Mouse (Mus musculus): Measurements from ENCODE around the gene Lrriq1. TPM values are rescaled to one million over a fixed set of nuclear protein-coding genes. Genes with fewer than 3 reads are reported as not detected.

Lrriq1 gene
- polyA plus RNA-seq, 1 experiment from 2014 or later: 0.19 TPM

DNA sequence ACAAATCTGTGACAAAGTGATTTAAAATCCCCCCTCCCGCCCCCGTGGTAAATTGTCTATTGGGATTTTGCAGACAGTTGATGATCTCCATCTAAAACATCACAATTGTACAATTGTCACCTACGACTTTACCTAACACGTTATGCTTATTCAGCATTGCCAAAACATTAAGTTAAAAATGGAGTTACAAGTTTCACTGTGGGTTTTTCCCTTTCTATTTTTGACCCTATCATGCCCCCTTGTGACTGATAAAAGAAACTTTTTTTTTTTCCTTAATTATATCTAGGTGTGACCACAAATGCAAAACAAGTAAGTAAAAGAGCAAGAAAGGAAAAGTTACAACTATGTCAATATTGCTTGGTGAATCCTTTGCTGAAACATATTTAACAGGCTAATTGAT lies 93.6 kb downstream of the Lrriq1 start:
- no peak overlapping the region for H3K9ac ChIP-seq (ENCODE audit: low read depth, low read length)
- no peaks in the 10 kb centered on the region for H3K9me3 ChIP-seq (replicated peaks; ENCODE audit: control insufficient read depth, low read length)
- no peak overlapping the region for H3K4me2 ChIP-seq
- H3K4me1 ChIP-seq (ENCODE audit: control insufficient read depth, insufficient read depth, low read length): no peaks in the 10 kb centered on the region
- H3K27ac ChIP-seq (ENCODE audit: low read depth, low read length): no peak overlapping the region
- no peaks in the 10 kb centered on the region for H3K36me3 ChIP-seq (ENCODE audit: control insufficient read depth, insufficient read depth, low read length)
- ATAC-seq (replicated peaks; ENCODE audit: insufficient number of reproducible peaks, low FRiP score, low TSS enrichment): no peak
- whole genome bisulfite sequencing (ENCODE audit: insufficient replicate concordance): 62% methylated on average over 4 of the region's 4 CpGs
- H3K4me3 ChIP-seq (ENCODE audit: low read depth, low read length): no peak overlapping the region
- no peaks in the 10 kb centered on the region for H3K27me3 ChIP-seq (ENCODE audit: control insufficient read depth, insufficient read depth, low read length)

DNA sequence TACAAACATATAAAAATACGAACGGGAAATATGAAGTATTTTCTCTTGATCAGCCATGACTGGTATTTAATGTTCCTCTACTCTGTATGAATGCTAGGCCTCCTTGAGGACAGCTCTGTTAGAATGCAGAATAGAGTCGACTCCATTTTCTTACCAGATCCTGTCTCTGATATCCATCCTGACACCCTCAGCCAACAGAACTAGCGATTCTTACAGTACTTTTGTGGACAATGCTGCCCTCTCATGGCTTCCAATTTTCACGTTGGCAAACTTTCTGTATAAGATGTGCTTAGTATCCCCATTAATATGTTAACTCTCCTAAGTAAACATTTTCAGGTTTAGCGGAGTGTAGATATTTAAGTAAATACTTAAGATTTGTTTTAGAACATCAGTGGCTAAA lies 94.6 kb downstream of the Lrriq1 start:
- ATAC-seq (replicated peaks; ENCODE audit: insufficient number of reproducible peaks, low FRiP score, low TSS enrichment): no peak
- no peak overlapping the region for H3K9ac ChIP-seq (ENCODE audit: low read depth, low read length)
- H3K4me3 ChIP-seq (ENCODE audit: low read depth, low read length): no peak overlapping the region
- no peak overlapping the region for H3K4me2 ChIP-seq
- H3K36me3 ChIP-seq (ENCODE audit: control insufficient read depth, insufficient read depth, low read length): no peaks in the 10 kb centered on the region
- 41% methylated on average over 6 of the region's 6 CpGs for WGBS (ENCODE audit: insufficient replicate concordance)
- H3K9me3 ChIP-seq (replicated peaks; ENCODE audit: control insufficient read depth, low read length): no peaks in the 10 kb centered on the region
- no peaks in the 10 kb centered on the region for H3K27me3 ChIP-seq (ENCODE audit: control insufficient read depth, insufficient read depth, low read length)
- no peaks in the 10 kb centered on the region for H3K4me1 ChIP-seq (ENCODE audit: control insufficient read depth, insufficient read depth, low read length)
- H3K27ac ChIP-seq (ENCODE audit: low read depth, low read length): no peak overlapping the region

DNA sequence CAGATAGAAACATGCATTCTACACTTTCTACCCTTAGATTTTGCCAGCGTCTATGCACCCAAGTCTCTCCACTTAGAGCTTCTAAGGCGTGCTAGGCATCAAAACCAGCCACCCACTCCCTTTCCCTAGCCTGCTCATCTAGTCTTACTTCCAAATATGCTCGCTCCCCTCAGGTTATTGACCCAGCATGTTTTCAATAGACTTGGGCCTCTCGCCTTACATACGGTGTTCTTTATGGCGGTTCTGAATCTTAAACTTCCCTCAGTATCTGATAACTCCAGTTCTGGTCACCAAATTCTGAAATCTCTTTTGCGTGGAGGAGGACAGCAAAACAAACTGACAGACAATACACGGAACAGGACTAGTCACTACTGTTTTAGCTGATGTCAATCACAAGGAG lies 95.5 kb downstream of the Lrriq1 start:
- WGBS (ENCODE audit: insufficient replicate concordance): 72% methylated on average over 8 of the region's 8 CpGs
- Histone ChIP-seq H3K27ac (ENCODE audit: low read depth, low read length) (no peak overlapping the region), H3K4me3 (ENCODE audit: low read depth, low read length) (no peak overlapping the region), H3K9me3 (replicated peaks; ENCODE audit: control insufficient read depth, low read length) (no peaks in the 10 kb centered on the region), H3K9ac (ENCODE audit: low read depth, low read length) (no peak overlapping the region), H3K27me3 (ENCODE audit: control insufficient read depth, insufficient read depth, low read length) (no peaks in the 10 kb centered on the region), H3K4me1 (ENCODE audit: control insufficient read depth, insufficient read depth, low read length) (no peaks in the 10 kb centered on the region), H3K4me2 (no peak overlapping the region), H3K36me3 (ENCODE audit: control insufficient read depth, insufficient read depth, low read length) (no peaks in the 10 kb centered on the region)
- no peak for ATAC-seq (replicated peaks; ENCODE audit: insufficient number of reproducible peaks, low FRiP score, low TSS enrichment)

DNA sequence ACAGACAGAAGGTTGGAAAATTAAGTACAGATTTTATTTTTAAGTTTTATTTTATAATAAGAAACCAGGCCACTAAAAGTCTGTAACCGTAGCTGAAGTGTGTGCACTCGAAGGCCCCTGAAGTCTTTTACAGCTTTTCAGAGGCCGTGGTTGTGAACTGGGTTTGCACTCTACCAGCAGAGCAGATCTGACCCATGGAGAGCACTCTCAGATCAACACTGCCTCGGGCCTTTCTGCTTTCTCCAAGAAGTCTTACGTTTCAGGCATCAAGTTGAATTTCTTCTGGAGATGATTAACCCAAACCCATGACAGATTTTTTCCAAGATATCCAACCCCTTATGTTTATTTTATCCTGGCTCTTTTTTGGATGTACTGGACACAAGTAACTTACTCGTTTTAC lies 121.5 kb downstream of the Lrriq1 start:
- H3K27ac ChIP-seq (ENCODE audit: low read depth, low read length): no peak overlapping the region
- H3K4me2 ChIP-seq: no peak overlapping the region
- H3K9me3 ChIP-seq (replicated peaks; ENCODE audit: control insufficient read depth, low read length): no peaks in the 10 kb centered on the region
- no peaks in the 10 kb centered on the region for H3K4me1 ChIP-seq (ENCODE audit: control insufficient read depth, insufficient read depth, low read length)
- 68% methylated on average over 6 of the region's 6 CpGs for WGBS (ENCODE audit: insufficient replicate concordance)
- H3K27me3 ChIP-seq (ENCODE audit: control insufficient read depth, insufficient read depth, low read length): no peaks in the 10 kb centered on the region
- no peak for ATAC-seq (replicated peaks; ENCODE audit: insufficient number of reproducible peaks, low FRiP score, low TSS enrichment)
- H3K4me3 ChIP-seq (ENCODE audit: low read depth, low read length): no peak overlapping the region
- H3K9ac ChIP-seq (ENCODE audit: low read depth, low read length): no peak overlapping the region
- H3K36me3 ChIP-seq (ENCODE audit: control insufficient read depth, insufficient read depth, low read length): no peaks in the 10 kb centered on the region

DNA sequence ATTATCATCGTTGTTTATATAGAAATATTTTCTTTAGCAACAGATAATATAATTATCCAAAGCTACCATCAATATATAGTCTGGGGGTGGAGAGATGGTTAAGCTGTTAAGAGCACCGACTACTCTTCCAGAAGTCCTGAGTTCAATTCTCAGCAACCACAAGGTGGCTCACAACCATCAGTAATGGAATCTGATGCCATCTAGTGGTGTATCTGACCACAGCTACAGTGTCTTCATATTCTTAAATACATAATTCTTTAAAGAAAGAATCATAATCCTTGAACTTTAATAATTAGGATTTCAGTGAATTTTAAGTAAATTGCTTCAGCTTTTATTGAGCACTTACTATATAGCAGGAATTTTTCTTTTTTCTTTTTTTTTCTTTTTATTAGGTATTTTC lies 128.0 kb downstream of the Lrriq1 start:
- H3K9ac ChIP-seq (ENCODE audit: low read depth, low read length): no peak overlapping the region
- no peaks in the 10 kb centered on the region for H3K9me3 ChIP-seq (replicated peaks; ENCODE audit: control insufficient read depth, low read length)
- H3K4me3 ChIP-seq (ENCODE audit: low read depth, low read length): no peak overlapping the region
- H3K4me1 ChIP-seq (ENCODE audit: control insufficient read depth, insufficient read depth, low read length): no peaks in the 10 kb centered on the region
- 84% methylated on average over 2 of the region's 2 CpGs for WGBS (ENCODE audit: insufficient replicate concordance)
- no peaks in the 10 kb centered on the region for H3K27me3 ChIP-seq (ENCODE audit: control insufficient read depth, insufficient read depth, low read length)
- no peak for ATAC-seq (replicated peaks; ENCODE audit: insufficient number of reproducible peaks, low FRiP score, low TSS enrichment)
- no peak overlapping the region for H3K27ac ChIP-seq (ENCODE audit: low read depth, low read length)
- no peak overlapping the region for H3K4me2 ChIP-seq
- no peaks in the 10 kb centered on the region for H3K36me3 ChIP-seq (ENCODE audit: control insufficient read depth, insufficient read depth, low read length)

DNA sequence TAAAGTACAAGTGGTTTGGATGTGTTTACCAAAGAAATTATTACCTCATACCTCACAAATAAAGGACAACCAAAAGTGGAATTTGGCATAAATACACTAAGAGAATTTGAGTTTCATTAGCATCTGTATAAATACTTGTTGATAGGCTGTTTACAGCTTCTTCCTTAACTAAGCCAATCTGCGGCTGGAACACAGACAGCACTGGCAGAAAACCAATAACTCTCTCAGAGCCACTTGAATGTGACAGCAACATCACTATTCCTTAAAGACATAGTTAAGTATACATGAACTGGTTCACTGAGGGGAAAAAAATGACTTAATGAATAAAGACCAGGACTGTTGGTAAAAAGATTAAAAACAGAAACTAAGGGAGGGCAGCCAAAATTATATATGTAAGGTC lies 150.0 kb downstream of the Lrriq1 start:
- H3K27me3 ChIP-seq (ENCODE audit: control insufficient read depth, insufficient read depth, low read length): no peaks in the 10 kb centered on the region
- H3K4me3 ChIP-seq (ENCODE audit: low read depth, low read length): no peak overlapping the region
- H3K9ac ChIP-seq (ENCODE audit: low read depth, low read length): no peak overlapping the region
- no peak overlapping the region for H3K27ac ChIP-seq (ENCODE audit: low read depth, low read length)
- 71% methylated on average over 1 of the region's 1 CpGs for WGBS (ENCODE audit: insufficient replicate concordance)
- ATAC-seq (replicated peaks; ENCODE audit: insufficient number of reproducible peaks, low FRiP score, low TSS enrichment): no peak
- H3K36me3 ChIP-seq (ENCODE audit: control insufficient read depth, insufficient read depth, low read length): no peaks in the 10 kb centered on the region
- H3K9me3 ChIP-seq (replicated peaks; ENCODE audit: control insufficient read depth, low read length): no peaks in the 10 kb centered on the region
- no peak overlapping the region for H3K4me2 ChIP-seq
- H3K4me1 ChIP-seq (ENCODE audit: control insufficient read depth, insufficient read depth, low read length): no peaks in the 10 kb centered on the region

DNA sequence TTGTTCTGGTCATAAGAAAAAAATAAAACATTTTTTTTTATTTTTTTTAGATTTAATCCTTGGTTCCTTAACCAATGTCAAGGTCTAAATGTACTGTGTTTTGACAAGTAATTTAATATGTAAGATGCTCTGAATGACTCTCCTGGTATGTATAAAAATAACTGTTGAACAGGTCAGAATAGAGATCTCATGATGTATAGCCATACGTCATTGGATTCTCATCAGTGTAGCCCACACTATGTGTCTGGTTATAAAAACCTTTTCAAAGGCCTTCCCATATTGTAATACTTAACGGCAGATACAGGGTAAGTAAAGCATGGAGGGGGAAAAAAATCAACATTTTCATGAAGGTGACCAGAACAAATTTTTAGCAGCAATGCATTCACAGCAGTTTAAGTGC lies 186.5 kb downstream of the Lrriq1 start:
- Histone ChIP-seq H3K4me1 (ENCODE audit: control insufficient read depth, insufficient read depth, low read length) (no peaks in the 10 kb centered on the region), H3K27me3 (ENCODE audit: control insufficient read depth, insufficient read depth, low read length) (no peaks in the 10 kb centered on the region), H3K36me3 (ENCODE audit: control insufficient read depth, insufficient read depth, low read length) (no peaks in the 10 kb centered on the region), H3K4me2 (no peak overlapping the region), H3K27ac (ENCODE audit: low read depth, low read length) (no peak overlapping the region), H3K9me3 (replicated peaks; ENCODE audit: control insufficient read depth, low read length) (no peaks in the 10 kb centered on the region), H3K9ac (ENCODE audit: low read depth, low read length) (no peak overlapping the region), H3K4me3 (ENCODE audit: low read depth, low read length) (no peak overlapping the region)
- WGBS (ENCODE audit: insufficient replicate concordance): 85% methylated on average over 2 of the region's 2 CpGs
- no peak for ATAC-seq (replicated peaks; ENCODE audit: insufficient number of reproducible peaks, low FRiP score, low TSS enrichment)

DNA sequence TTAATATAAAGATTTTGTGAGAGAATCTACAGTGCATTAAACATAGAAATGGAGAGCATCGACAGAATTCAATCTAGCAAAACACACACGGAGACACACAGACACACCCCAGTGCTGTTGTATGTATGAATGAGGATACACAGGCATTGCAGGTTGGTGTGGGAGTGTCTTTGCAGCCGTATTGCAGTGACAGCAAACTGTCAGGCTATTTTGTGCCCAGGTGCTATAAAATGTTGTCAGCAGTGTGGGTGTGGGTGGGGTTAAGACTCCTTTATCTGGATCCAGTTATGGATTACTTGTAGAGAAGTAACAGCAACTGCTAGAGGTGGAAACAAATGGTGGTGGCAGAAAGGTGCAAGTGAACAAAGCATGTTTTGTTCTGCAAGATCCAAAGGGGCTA lies 189.5 kb downstream of the Lrriq1 start:
- Histone ChIP-seq H3K27ac (ENCODE audit: low read depth, low read length) (no peak overlapping the region), H3K4me1 (ENCODE audit: control insufficient read depth, insufficient read depth, low read length) (no peaks in the 10 kb centered on the region), H3K27me3 (ENCODE audit: control insufficient read depth, insufficient read depth, low read length) (no peaks in the 10 kb centered on the region), H3K9ac (ENCODE audit: low read depth, low read length) (no peak overlapping the region), H3K9me3 (replicated peaks; ENCODE audit: control insufficient read depth, low read length) (no peaks in the 10 kb centered on the region), H3K4me3 (ENCODE audit: low read depth, low read length) (no peak overlapping the region), H3K4me2 (no peak overlapping the region), H3K36me3 (ENCODE audit: control insufficient read depth, insufficient read depth, low read length) (no peaks in the 10 kb centered on the region)
- no peak for ATAC-seq (replicated peaks; ENCODE audit: insufficient number of reproducible peaks, low FRiP score, low TSS enrichment)
- 55% methylated on average over 3 of the region's 3 CpGs for WGBS (ENCODE audit: insufficient replicate concordance)

DNA sequence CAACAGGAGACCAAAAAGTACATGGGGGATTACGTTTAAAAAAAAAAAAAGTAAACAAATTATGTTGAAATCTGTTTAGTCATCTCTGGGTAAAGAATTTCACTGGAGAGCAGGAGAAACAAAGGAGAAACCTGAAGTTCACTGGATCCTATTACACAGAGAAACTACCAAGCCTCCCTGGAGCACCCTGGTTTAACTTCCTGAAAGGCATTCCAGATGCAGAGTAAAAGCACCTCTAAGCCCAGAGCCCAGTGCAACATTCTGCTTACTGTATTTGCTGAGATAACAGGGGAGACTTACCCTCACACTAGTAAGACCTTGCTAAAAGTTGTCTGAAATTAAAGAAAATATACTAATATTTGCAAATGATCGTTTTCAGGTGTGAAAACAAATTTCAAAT lies 191.1 kb downstream of the Lrriq1 start:
- Histone ChIP-seq H3K4me2 (no peak overlapping the region), H3K4me3 (ENCODE audit: low read depth, low read length) (no peak overlapping the region), H3K36me3 (ENCODE audit: control insufficient read depth, insufficient read depth, low read length) (no peaks in the 10 kb centered on the region), H3K9ac (ENCODE audit: low read depth, low read length) (no peak overlapping the region), H3K9me3 (replicated peaks; ENCODE audit: control insufficient read depth, low read length) (no peaks in the 10 kb centered on the region), H3K4me1 (ENCODE audit: control insufficient read depth, insufficient read depth, low read length) (no peaks in the 10 kb centered on the region), H3K27ac (ENCODE audit: low read depth, low read length) (no peak overlapping the region), H3K27me3 (ENCODE audit: control insufficient read depth, insufficient read depth, low read length) (no peaks in the 10 kb centered on the region)
- no peak for ATAC-seq (replicated peaks; ENCODE audit: insufficient number of reproducible peaks, low FRiP score, low TSS enrichment)
- 55% methylated on average over 2 of the region's 2 CpGs for WGBS (ENCODE audit: insufficient replicate concordance)
